Mouse (Mus musculus): ENCODE results near the gene Saxo2.

DNA sequence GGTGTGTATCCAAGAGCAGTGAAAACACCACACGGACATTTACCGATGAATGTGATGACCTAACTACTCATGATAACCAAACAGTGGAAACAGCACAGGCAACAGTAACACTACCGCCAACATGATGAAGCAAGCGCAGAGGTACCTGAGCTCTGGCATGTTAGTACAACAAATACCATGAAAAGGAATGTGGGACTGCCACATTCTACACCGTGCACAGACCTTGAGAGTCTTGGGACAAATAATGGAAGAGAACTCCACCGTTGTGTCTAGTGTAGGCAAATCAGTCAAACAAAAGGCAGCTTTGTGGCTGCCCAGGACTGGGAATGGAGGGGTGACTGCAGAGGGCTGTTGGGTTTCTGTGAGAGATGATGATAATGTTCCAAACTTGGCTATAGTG, 42.9 kb downstream of the Saxo2 start:
- no peak for TF ChIP-seq POLR2A (IDR thresholded peaks at IDR 0.05; ENCODE audit: low read depth, low read length)
- no peak for TF ChIP-seq CTCF (conservative IDR thresholded peaks at IDR 0.05; ENCODE audit: insufficient read depth, insufficient read length, low read depth, low read length)
